Mouse (Mus musculus): ENCODE data around the gene Nmnat3. TPM values are rescaled to one million over a fixed set of nuclear protein-coding genes. Genes with fewer than 3 reads are reported as not detected.

The Nmnat3 gene
- total RNA-seq, 2 experiments from 2014 or later = 9.8 to 13.6 TPM

Other genes with a start within 250 kb of the Nmnat3 start
- 1 to 10 TPM; 5.4 to 6.3 TPM for gene Rbp1, start 135.5 kb downstream of the Nmnat3 start, total RNA-seq (2021)
- gene Rbp2, start 198.7 kb downstream of the Nmnat3 start, total RNA-seq (2021) = not detected

All from adrenal gland, adult 18-20 months (tissue).